Mouse (Mus musculus) lung, postnatal 4 days (tissue): ENCODE measurements around the gene Syt1.

ENCODE experiments used
- DNase-seq, 2 experiments: peaks; one replicate each; pipeline ENCODE4 v3.0.0; 2021

Gene Syt1

GRCm38 (mm10) chr10:108638095-108638494 lies 372.7 kb downstream of the Syt1 start:
- DNase-seq = no peak

- DNase-seq = no peak
Measured at GRCm38 (mm10) chr10:108636086-108636485, 374.7 kb downstream of the Syt1 start.

DNA sequence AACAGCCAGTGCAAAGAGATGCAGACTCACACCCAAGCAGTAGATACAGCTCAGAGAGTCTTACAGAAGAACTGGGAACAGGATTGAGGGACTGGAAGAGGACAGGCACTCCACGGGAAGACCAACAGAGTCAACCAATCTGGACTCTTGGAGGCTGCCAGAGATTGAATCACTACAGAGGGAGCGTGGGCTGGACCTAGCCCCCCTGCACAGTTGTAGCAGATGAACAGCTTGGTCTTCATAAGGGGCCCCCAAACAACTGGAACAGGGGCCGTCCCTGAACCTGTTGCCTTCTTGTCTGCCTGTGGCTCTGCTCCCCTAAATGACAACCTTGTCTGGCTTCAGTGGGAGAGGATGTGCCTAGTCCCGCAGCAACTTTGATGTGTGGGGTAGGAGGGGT lies 375.2 kb downstream of the Syt1 start:
- DNase-seq = no peak

DNA sequence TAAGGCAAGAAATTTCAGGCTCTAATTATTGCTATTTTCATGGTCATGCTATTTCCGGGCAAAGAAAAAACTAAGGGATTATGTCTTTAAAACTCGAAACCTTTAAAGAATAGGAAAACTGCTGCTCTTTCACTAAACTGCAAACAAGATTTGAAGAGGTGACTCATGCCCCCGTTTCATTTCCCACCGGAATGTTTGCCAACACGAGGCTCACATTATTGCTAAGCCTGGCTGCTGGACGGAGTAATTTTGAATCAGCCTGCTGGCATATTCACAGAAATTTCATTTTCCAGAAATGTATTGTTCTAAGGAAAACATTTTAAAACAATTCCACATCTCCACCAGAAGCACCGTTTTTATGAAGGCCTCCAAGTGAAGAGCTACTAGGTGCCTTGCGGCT lies 379.9 kb downstream of the Syt1 start:
- DNase-seq = no peak

- DNase-seq = no peak
Measured at GRCm38 (mm10) chr10:108626404-108626803, 384.4 kb downstream of the Syt1 start.

DNA sequence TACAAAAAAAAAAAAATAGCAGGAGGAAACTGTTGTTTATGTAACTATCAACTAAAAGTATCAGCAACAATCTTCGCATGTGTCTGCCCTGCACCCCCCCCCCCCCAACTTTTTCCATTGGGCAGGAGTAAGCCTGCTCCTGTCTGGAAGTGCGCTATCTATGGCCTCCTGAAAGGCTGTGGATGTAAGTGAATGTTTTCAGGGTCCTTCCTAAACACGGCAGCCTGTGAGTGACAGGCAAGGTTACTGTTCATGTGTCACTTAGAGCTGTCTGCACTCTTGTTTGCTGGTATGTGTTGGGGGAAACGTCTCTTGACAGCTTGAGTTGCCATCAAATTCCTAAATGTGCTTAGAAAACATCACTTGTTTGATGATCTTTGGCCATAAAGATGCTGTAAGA lies 387.8 kb downstream of the Syt1 start:
- DNase-seq = no peak

DNA sequence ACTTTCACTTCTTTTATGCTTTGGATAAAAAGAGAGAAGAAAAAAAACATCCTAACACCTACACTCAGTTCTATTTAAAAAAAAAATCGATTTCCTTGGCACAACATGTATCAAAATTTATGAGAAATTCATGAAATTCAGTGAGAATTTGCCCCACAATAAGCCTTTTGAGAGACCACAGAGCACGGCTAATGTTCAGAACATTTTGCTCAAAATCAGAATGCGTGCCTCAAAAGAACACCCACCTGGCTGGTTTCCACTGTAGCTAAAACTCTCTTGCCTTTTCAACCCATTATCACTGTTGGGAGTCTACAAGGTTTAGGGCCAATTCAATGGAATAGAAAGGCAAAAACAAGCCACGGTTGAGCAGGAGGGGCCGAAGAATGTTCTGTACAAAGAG lies 390.9 kb downstream of the Syt1 start:
- DNase-seq = no peak

DNA sequence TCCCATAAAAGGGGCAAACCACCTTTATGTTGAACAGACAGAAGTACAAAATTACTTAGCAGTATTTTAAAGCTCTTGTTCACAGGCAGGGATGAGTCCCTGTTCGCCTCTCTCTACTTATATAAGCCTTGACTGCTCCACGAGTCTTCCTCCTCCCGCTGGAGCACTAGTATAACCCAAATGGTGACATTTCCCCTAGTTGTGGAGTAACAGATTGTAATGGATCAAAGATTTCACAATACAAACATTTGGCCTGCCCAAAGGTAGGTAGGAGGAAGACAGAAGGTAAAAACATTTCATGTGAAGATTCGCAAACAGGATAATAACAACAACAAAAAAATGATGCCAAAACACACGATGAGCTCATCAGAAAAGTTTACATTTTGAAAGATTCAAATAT lies 391.6 kb downstream of the Syt1 start:
- DNase-seq = no peak

GRCm38 (mm10) chr10:108610057-108610644 lies 400.6 kb downstream of the Syt1 start:
- no peak for DNase-seq

DNA sequence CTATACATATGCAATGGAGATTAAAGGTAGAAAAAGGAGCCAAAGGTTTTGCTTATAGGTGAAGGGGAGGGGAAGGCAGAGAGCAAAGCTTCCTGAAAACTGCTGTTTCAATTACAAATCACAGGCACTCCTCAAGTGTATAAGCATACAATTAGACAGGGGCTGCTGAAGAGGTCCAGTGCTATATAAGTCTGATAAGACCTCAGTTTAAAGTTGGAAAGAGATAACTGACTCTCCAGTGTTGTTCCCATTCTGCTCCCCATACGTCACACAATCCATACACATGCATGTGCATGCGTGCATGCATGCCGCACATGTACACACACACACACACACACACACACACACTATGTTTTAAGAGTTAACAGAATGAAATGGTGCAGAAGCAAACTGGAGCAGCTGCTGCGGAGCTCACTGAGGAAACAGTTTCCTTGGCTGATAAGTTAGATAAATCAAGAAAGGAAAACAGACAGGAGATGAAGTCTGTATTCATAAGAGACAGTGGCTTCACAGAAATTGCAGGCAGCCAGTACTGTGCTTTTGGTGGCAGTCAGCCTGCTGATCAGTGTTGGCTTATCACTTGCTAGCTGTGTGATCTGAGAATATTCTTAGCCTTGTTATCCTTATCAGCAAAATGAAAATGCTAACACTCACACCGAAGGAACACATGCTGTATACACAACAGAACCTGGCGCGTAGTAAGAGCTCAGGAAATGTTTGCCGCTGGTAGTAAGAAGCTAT lies 408.9 kb downstream of the Syt1 start:
- no peak for DNase-seq

GRCm38 (mm10) chr10:108600693-108601092 lies 410.1 kb downstream of the Syt1 start:
- DNase-seq = no peak

DNA sequence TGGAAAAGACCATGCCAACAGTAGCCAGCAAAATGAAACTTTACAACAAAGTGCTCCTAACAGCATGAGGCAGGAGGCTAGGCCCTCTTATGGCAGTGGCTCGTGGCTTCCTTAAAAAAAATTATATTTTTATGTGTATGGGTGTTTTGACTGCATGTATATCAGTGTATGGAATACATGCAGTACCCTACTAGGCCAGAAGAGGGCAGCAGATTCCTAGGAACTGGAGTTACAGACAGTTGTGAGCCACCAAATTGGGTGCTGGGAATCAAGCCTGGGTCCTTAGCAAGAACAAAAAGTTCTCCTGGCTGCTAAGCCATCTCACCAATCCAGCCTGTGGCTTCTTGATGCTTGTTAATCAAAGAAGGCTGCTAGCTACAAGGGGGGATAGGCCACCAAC lies 413.4 kb downstream of the Syt1 start:
- no peak for DNase-seq

- DNase-seq = no peak
Measured at GRCm38 (mm10) chr10:108596162-108596927, 414.4 kb downstream of the Syt1 start.

DNA sequence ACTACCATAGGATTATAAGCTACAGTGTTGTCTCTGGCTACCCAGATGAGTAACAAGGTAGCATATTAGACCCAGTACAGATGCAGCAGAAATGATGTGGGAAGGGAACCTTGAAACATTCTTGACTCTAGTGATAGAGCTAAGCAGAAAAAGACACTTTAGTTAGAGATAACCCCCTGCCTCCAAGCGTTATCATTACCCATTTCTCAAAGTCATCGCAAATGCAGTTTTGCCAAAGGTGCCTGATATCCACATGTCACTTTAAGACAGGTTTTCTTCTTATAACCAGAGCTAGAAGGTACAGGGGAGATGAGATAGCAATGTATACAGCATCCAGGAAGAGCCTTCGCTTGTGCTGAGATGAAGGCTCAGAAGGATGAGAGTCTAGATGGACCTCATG lies 421.4 kb downstream of the Syt1 start:
- DNase-seq = no peak

DNA sequence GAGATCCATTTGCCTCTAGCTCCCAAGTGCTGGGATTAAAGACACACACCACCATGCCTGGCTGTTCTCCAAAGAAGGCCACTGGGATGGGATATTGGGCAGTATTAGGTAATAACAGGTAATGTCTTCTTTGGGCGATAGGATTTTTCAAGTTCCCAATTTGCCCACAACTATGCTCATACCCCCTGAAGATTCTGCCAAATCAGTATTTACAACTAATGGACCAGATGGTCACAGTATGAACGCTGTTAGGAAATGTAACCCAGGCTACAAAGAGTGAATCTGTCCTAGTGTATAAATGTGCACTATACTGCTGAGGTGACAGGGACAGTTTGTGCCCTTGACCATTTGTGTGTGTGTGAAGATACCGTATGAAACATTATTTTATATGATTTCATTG lies 421.9 kb downstream of the Syt1 start:
- no peak for DNase-seq

DNA sequence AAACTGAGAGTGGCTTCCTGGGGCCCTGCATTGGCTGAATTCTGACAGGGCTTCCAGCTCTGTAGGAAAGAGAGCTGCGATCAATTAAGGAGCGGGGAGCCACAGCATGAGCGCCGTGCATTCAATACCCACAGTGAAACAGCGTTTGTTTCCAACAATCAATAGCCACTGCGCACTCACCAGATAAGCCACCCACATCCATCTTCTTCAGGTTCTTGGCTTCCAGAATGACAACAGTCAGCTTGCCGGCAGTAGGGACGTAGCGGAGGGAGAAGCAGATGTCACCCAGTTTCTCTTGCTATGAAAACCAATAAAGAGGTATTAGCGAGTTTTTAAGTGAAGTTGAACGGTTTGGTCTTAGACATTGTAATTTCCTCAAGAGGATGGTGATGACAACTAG lies 427.1 kb downstream of the Syt1 start:
- DNase-seq = no peak

- no peak for DNase-seq
Measured at GRCm38 (mm10) chr10:108582397-108582730, 428.4 kb downstream of the Syt1 start.

DNA sequence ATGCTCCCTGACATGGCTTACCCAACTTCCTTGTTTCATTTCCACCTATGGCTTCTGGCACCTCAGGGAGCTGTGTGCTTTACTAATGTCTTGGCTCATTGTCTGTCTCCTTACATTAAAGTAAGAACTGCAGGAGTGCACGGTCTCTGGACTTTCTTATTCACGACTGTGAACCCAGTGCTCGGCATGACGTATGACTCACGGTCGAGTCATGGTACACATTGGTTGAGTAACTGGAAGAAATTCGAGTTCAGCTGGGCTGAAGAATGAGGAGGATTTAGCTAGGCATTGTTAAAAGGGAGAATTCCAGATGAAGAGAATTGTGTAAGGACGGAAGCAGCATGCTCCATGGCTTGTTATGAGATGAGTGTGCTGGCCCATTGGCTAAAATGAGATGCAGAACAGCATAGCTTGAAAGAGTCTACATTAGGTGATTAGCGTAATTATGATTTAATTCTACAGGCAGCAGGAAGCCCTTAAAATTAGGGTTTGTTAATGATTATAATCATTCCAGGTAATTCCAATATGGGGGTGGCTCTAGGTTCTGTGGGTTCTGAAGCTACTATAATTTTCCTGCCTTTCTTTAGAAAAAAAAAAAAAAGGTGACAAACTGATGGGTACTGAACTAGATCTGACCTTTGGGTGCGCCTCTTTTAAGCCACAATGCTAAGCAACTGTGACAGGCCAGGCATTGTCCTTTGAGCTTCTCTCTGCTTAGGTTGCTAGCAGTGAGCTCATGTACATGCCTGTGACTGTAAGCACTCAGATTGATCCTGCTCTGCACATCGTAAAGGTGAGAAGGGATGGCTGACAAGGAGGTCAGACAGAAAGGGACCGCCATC lies 429.0 kb downstream of the Syt1 start:
- DNase-seq = no peak

DNA sequence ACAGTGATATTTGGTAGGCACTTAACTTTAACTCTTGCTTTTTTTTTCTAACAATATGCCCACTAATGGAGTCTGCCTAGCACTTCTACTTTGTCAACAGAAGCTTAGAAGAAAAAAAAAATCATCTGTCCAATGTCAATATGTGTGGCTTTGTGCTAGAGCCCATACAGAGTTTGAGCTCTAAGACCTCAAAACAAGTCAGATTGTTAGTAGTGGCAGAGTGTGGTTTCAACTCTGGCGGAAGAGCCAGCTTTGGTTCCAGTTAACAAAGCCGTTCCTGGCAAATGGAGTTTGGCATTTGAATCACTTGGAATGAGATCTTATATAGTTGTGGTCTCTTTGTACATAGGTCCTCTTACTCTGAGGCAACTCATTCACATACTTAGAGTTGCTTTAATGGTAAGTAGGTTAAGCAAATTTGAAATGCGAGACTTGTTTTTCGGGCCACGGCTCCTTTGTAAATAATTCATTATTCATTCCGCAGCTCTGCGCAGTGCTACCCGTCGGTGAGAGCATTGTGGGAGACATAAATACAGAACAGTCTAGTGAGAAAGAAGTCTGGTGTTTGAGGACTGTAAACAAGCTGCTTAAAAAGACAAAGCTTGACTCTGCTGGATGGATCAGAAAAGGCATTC lies 429.9 kb downstream of the Syt1 start:
- DNase-seq = no peak

DNA sequence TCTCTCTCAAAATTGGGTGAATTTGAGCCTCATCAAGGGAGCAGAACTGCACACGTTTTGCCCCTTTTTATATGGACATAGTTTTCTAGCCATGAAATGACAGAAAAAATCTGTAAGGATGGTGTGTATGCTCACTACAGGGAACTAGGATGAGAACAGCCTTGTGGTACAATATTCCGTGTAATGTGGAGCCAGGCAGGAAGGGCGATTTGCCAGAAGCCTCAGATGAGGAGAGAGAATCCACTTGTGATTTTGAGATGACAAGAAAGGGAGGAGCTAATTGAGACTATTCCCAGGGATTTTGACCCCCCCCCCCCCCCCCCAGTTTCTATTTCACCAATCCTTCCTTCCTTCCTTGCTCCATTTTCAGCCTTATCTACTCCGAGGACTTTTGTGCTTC lies 431.4 kb downstream of the Syt1 start:
- DNase-seq = no peak

DNA sequence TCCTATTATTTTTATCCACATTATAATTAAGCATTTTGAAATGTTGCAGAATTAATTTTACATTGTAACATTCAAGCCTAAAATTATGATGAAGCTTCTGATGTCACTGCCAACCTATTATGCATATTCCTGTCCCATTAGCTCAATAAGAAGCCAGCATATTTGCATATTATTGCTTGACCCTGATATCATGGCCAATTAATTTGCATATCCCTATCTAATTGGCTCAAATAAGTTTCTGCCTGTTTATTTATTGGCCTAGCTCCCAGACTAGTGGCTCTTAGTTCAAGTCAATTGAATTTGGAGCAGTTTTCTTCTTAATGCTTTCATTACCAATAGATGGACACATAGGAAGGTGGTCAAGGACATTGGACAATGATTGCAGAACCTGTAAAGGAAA lies 433.2 kb downstream of the Syt1 start:
- DNase-seq = no peak

DNA sequence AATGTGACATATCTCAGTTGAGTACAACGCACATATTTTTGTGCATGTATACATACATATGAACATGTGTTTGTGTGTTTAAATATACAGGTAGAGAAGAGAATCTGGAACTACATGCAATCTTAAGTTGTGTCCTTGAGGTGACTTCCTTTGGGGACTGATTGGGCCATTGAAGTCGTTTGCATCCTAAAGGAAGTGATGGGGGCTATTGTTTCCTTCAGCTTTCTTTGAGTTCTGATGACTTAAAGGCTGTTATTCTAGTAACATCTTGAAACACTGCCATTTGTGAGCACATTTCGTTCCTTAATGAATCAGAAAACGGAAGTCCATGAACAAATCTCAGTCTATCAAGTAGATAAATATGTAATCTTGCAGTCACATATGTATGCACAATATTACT lies 438.0 kb downstream of the Syt1 start:
- no peak for DNase-seq

DNA sequence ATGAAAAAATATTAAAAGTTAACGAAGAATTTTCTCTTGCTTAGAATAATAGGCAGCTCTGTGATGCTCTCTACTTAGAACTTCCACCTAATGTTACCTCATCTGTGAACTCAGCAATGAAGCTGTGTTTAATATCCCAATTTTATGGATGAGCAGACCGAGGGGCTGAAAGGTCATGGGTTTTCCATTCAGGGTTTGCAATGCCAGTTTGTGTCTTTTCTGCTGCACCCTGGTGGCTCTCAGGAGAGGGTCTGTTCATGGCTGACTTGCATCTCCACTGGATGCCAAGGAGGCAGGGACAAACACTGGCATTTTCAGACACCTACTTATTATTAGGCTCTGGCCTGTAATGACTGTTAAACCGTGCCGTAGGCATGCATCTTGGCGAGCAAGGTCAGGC lies 439.7 kb downstream of the Syt1 start:
- DNase-seq = no peak
